Mouse (Mus musculus): Measurements from ENCODE around the gene Acot7.

DNA sequence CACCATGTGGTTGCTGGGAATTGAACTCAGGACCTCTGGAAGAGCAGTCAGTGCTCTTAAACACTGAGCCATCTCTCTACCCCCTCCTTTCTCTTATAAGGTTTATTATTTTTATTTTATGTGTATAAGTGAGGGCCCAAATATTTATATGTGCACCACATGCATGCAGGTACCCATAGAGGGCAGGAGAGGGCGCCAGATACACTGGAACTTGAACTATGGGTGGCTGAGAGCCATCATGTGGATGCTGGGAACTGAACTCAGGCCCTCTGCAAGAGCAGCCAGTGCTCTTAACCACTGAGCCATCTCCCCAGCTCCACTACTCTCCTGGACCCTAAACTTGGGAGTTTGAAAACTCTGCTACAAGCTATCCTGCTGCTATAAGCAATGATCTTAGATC lies 34.3 kb upstream of the Acot7 start:
- TF ChIP-seq GATA1 (IDR thresholded peaks at IDR 0.05; ENCODE audit: low read length), result no peak
- no peak for TF ChIP-seq TAL1 (IDR thresholded peaks at IDR 0.05; ENCODE audit: low read length)
